Mouse (Mus musculus): Measurements from ENCODE around the gene Cacna1a. TPM values are rescaled to one million over a fixed set of nuclear protein-coding genes. Genes with fewer than 3 reads are reported as not detected.
"Not testable (repeated sequence)": the region's sequence is repeated elsewhere in the genome, so short reads cannot be mapped to it uniquely, and the experiment has no call there.

The Cacna1a gene
- total RNA-seq, 1 experiment, result 27.4 TPM

- in situ Hi-C loops (cut with MboI; ENCODE audit: low sequenced_read_pairs in 2 of 2, unreplicated experiment in 2 of 2), result no loop called here
- Histone ChIP-seq H3K4me3 (ENCODE audit: insufficient read depth in 1 of 2, low read depth in 1 of 2, low read length in 2 of 2, poor library complexity in 1 of 2, severe bottlenecking in 1 of 2) (peak overlapping the region; percentile 76 to 77), H3K9me3 (ENCODE audit: control insufficient read depth, insufficient read depth, low read depth, low read length) (no peaks in the 10 kb centered on the region), H3K9ac (ENCODE audit: insufficient read depth, low read depth, low read length, poor library complexity, severe bottlenecking) (peak overlapping the region; percentile 85), H3K36me3 (ENCODE audit: control insufficient read depth, insufficient read depth, low read length, poor library complexity, severe bottlenecking) (peaks cover 11% of the 10 kb centered on the region), H3K4me1 (ENCODE audit: control insufficient read depth in 2 of 2, insufficient read depth in 2 of 2, low read length in 2 of 2, poor library complexity in 1 of 2) (peaks cover 3 to 5% of the 10 kb centered on the region in 2 experiments; a peak in 1 of 4 replicates), H3K27ac (ENCODE audit: insufficient read depth, low read depth, low read length, poor library complexity, severe bottlenecking) (peak overlapping the region; percentile 96)
- TF ChIP-seq ZC3H11A (IDR thresholded peaks at IDR 0.05; ENCODE audit: borderline replicate concordance, low read depth, low read length) (no peak), HCFC1 (IDR thresholded peaks at IDR 0.05; ENCODE audit: borderline replicate concordance, insufficient read depth, low read length) (peak; percentile 76)
- no peak for DNase-seq (ENCODE audit: low read depth, low spot score)
Observed at GRCm38 (mm10) chr8:84664566-84665384, 276.5 kb downstream of the Cacna1a start.

DNA sequence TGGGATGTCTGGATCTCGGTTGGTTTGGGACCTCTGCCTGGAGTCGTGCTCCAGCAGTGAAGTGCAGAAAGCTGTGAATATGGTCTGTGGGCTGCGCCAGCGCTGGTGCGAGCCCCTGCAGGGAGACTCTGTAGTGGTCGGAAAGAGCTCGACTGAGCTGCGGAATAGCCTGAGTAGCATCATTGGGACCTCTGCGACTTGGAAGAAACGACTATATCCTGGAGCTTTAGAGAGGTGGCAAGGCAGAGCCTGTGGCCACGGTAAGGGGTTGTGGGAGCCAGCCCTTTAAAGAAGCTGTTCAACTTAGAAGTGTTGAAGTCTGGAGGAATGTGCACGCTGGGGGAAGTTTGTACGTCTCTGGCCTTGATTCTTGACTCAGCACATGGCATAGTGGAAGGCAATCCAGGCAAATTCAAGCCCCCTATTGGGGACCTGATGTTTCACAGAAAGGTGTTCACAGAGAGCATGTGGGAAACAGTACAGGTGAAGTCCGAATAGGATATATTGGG, 277.2 kb downstream of the Cacna1a start:
- peak overlapping the region; percentile 85 for H3K9ac ChIP-seq (ENCODE audit: insufficient read depth, low read depth, low read length, poor library complexity, severe bottlenecking)
- H3K36me3 ChIP-seq (ENCODE audit: control insufficient read depth, insufficient read depth, low read length, poor library complexity, severe bottlenecking), result peaks cover 15% of the 10 kb centered on the region
- TF ChIP-seq ZNF384 (IDR thresholded peaks at IDR 0.05; ENCODE audit: low read depth, low read length), result no peak
- no peak for TF ChIP-seq ZC3H11A (IDR thresholded peaks at IDR 0.05; ENCODE audit: borderline replicate concordance, low read depth, low read length)
- no peak for TF ChIP-seq MAFK (IDR thresholded peaks at IDR 0.05; ENCODE audit: insufficient read depth, low read depth, low read length)
- TF ChIP-seq HCFC1 (IDR thresholded peaks at IDR 0.05; ENCODE audit: borderline replicate concordance, insufficient read depth, low read length), result no peak
- no peak for TF ChIP-seq CHD2 (IDR thresholded peaks at IDR 0.05; ENCODE audit: low read depth, low read length)
- H3K9me3 ChIP-seq (ENCODE audit: control insufficient read depth, insufficient read depth, low read depth, low read length), result no peaks in the 10 kb centered on the region
- H3K4me3 ChIP-seq (ENCODE audit: insufficient read depth in 1 of 2, low read depth in 1 of 2, low read length in 2 of 2, poor library complexity in 1 of 2, severe bottlenecking in 1 of 2), result peak overlapping the region; percentile 76 to 77
- in situ Hi-C loops (cut with MboI; ENCODE audit: low sequenced_read_pairs in 2 of 2, unreplicated experiment in 2 of 2), result no loop called here
- no peak for DNase-seq (ENCODE audit: low read depth, low spot score)
- H3K27ac ChIP-seq (ENCODE audit: insufficient read depth, low read depth, low read length, poor library complexity, severe bottlenecking), result peak overlapping the region; percentile 96
- peaks cover 5 to 8% of the 10 kb centered on the region in 2 experiments; a peak in 2 of 4 replicates for H3K4me1 ChIP-seq (ENCODE audit: control insufficient read depth in 2 of 2, insufficient read depth in 2 of 2, low read length in 2 of 2, poor library complexity in 1 of 2)

GRCm38 (mm10) chr8:84668081-84668480, 279.8 kb downstream of the Cacna1a start:
- Histone ChIP-seq H3K36me3 (ENCODE audit: control insufficient read depth, insufficient read depth, low read length, poor library complexity, severe bottlenecking) (peaks cover 22% of the 10 kb centered on the region), H3K9me3 (ENCODE audit: control insufficient read depth, insufficient read depth, low read depth, low read length) (no peaks in the 10 kb centered on the region), H3K27ac (ENCODE audit: insufficient read depth, low read depth, low read length, poor library complexity, severe bottlenecking) (no peak overlapping the region), H3K4me3 (ENCODE audit: insufficient read depth in 1 of 2, low read depth in 1 of 2, low read length in 2 of 2, poor library complexity in 1 of 2, severe bottlenecking in 1 of 2) (no peak overlapping the region), H3K4me1 (ENCODE audit: control insufficient read depth in 2 of 2, insufficient read depth in 2 of 2, low read length in 2 of 2, poor library complexity in 1 of 2) (peaks cover 5 to 13% of the 10 kb centered on the region in 2 experiments; a peak in 2 of 4 replicates), H3K9ac (ENCODE audit: insufficient read depth, low read depth, low read length, poor library complexity, severe bottlenecking) (no peak overlapping the region)
- DNase-seq (ENCODE audit: low read depth, low spot score), result no peak
- TF ChIP-seq CHD2 (IDR thresholded peaks at IDR 0.05; ENCODE audit: low read depth, low read length) (no peak), HCFC1 (IDR thresholded peaks at IDR 0.05; ENCODE audit: borderline replicate concordance, insufficient read depth, low read length) (no peak), MAFK (IDR thresholded peaks at IDR 0.05; ENCODE audit: insufficient read depth, low read depth, low read length) (no peak), ZNF384 (IDR thresholded peaks at IDR 0.05; ENCODE audit: low read depth, low read length) (no peak), ZC3H11A (IDR thresholded peaks at IDR 0.05; ENCODE audit: borderline replicate concordance, low read depth, low read length) (no peak)
- in situ Hi-C loops (cut with MboI; ENCODE audit: low sequenced_read_pairs in 2 of 2, unreplicated experiment in 2 of 2), result no loop called here

- no peak for DNase-seq (ENCODE audit: low read depth, low spot score)
- in situ Hi-C loops (cut with MboI; ENCODE audit: low sequenced_read_pairs in 2 of 2, unreplicated experiment in 2 of 2), result no loop called here
- Histone ChIP-seq H3K9me3 (ENCODE audit: control insufficient read depth, insufficient read depth, low read depth, low read length) (no peaks in the 10 kb centered on the region), H3K4me3 (ENCODE audit: insufficient read depth in 1 of 2, low read depth in 1 of 2, low read length in 2 of 2, poor library complexity in 1 of 2, severe bottlenecking in 1 of 2) (no peak overlapping the region), H3K4me1 (ENCODE audit: control insufficient read depth in 2 of 2, insufficient read depth in 2 of 2, low read length in 2 of 2, poor library complexity in 1 of 2) (peaks cover 3 to 13% of the 10 kb centered on the region in 2 experiments; a peak in 2 of 4 replicates), H3K9ac (ENCODE audit: insufficient read depth, low read depth, low read length, poor library complexity, severe bottlenecking) (no peak overlapping the region), H3K36me3 (ENCODE audit: control insufficient read depth, insufficient read depth, low read length, poor library complexity, severe bottlenecking) (peaks cover 29% of the 10 kb centered on the region), H3K27ac (ENCODE audit: insufficient read depth, low read depth, low read length, poor library complexity, severe bottlenecking) (0 out of 2 replicates have a peak overlapping the region, but pooled peaks have one; percentile 42)
- TF ChIP-seq HCFC1 (IDR thresholded peaks at IDR 0.05; ENCODE audit: borderline replicate concordance, insufficient read depth, low read length), result no peak
- TF ChIP-seq CHD2 (IDR thresholded peaks at IDR 0.05; ENCODE audit: low read depth, low read length), result no peak
- TF ChIP-seq ZC3H11A (IDR thresholded peaks at IDR 0.05; ENCODE audit: borderline replicate concordance, low read depth, low read length), result no peak
- TF ChIP-seq ZNF384 (IDR thresholded peaks at IDR 0.05; ENCODE audit: low read depth, low read length), result no peak
- TF ChIP-seq MAFK (IDR thresholded peaks at IDR 0.05; ENCODE audit: insufficient read depth, low read depth, low read length), result no peak
Observed at GRCm38 (mm10) chr8:84668731-84669485, 280.7 kb downstream of the Cacna1a start.

DNA sequence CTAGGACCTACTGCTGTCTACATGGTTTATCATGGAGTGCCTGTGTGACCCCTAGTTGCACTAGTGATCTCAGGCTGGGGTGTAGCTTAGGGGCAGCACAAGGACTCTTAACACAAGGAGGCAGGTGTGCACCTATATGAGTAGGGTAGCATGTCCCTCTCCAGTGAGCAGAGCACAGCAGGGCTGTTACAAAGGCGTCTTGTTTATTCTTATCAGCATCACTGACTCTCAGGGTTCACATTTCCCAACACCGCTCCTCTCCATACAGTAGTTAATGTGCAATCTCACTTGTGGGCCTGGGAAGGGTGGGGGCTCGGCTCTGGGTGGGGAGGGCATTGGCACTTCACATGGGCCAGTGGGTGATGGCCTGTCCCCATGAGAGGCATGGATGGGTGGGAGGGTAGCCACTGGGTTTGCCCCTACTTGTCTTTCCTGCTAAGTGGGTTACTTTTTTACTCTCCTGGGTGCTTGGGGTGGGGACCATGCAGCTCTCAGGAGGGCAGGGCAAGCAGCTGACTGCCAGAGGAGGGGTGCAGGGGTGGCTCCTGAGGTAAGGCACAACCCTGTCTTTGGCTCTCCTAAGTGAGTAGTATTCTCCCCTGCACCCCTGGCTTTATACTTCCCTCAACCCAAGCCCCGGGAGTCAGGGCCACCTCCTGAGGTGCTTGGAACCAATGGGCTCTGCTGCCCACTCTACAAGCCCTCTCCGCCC, 282.2 kb downstream of the Cacna1a start:
- H3K27ac ChIP-seq (ENCODE audit: insufficient read depth, low read depth, low read length, poor library complexity, severe bottlenecking); H3K9me3 ChIP-seq (ENCODE audit: control insufficient read depth, insufficient read depth, low read depth, low read length); DNase-seq (ENCODE audit: low read depth, low spot score); H3K9ac ChIP-seq (ENCODE audit: insufficient read depth, low read depth, low read length, poor library complexity, severe bottlenecking); in situ Hi-C loops (cut with MboI; ENCODE audit: low sequenced_read_pairs in 2 of 2, unreplicated experiment in 2 of 2); H3K4me3 ChIP-seq (ENCODE audit: insufficient read depth in 1 of 2, low read depth in 1 of 2, low read length in 2 of 2, poor library complexity in 1 of 2, severe bottlenecking in 1 of 2): not testable (repeated sequence)
- peaks cover 3 to 13% of the 10 kb centered on the region in 2 experiments; a peak in 2 of 4 replicates for H3K4me1 ChIP-seq (ENCODE audit: control insufficient read depth in 2 of 2, insufficient read depth in 2 of 2, low read length in 2 of 2, poor library complexity in 1 of 2)
- H3K36me3 ChIP-seq (ENCODE audit: control insufficient read depth, insufficient read depth, low read length, poor library complexity, severe bottlenecking), result peaks cover 36% of the 10 kb centered on the region

Measured in ES-E14 (cell line).